Mouse (Mus musculus) lung, adult 18-20 months (tissue): ENCODE results near the gene Epn1.
"Not testable (repeated sequence)": the region's sequence is repeated elsewhere in the genome, so short reads cannot be mapped to it uniquely, and the experiment has no call there.

Experiments
- DNase-seq, 2 experiments: peaks; one replicate each; pipeline ENCODE4 v3.0.0; 2022; ENCODE audit warnings: mixed read lengths in 2 of 2

Epn1 gene

GRCm38 (mm10) chr7:5059421-5059820 lies 20.6 kb upstream of the Epn1 start:
- no peak for DNase-seq

GRCm38 (mm10) chr7:5060239-5060731 lies 19.8 kb upstream of the Epn1 start:
- DNase-seq = peak; percentile 81 to 86

- peak; percentile 97 to 98 for DNase-seq
These were observed 18.9 kb upstream of the Epn1 start for GRCm38 (mm10) chr7:5060944-5061773.

GRCm38 (mm10) chr7:5061774-5062359 lies 18.2 kb upstream of the Epn1 start, which contains the start of gene U2af2:
TSS of gene U2af2 (plus strand) at chr7:5062143.
- DNase-seq = peak; percentile 92 to 93

- DNase-seq = peak in 1 of 2 experiments; percentile 73
These were observed 17.6 kb upstream of the Epn1 start for GRCm38 (mm10) chr7:5062360-5063001.

- no peak for DNase-seq
These were observed 15.1 kb upstream of the Epn1 start for GRCm38 (mm10) chr7:5064886-5065285.

- no peak for DNase-seq
These were observed 6.4 kb upstream of the Epn1 start for GRCm38 (mm10) chr7:5073586-5073985.

GRCm38 (mm10) chr7:5074984-5075383 lies 5.1 kb upstream of the Epn1 start:
- no peak for DNase-seq

- DNase-seq = no peak
These were observed 3.1 kb upstream of the Epn1 start for GRCm38 (mm10) chr7:5076931-5077330.

GRCm38 (mm10) chr7:5079365-5080009 lies 548 bp upstream of the Epn1 start:
- not testable (repeated sequence) for DNase-seq

GRCm38 (mm10) chr7:5080815-5081214 lies 780 bp downstream of the Epn1 start:
- no peak for DNase-seq

GRCm38 (mm10) chr7:5081241-5081640 lies 1.2 kb downstream of the Epn1 start:
- no peak for DNase-seq

- no peak for DNase-seq
These were observed 1.9 kb downstream of the Epn1 start for GRCm38 (mm10) chr7:5081939-5082338.

- DNase-seq = peak in 1 of 2 experiments; percentile 23
These were observed 3.5 kb downstream of the Epn1 start for GRCm38 (mm10) chr7:5083325-5084105.

- no peak for DNase-seq
These were observed 5.5 kb downstream of the Epn1 start for GRCm38 (mm10) chr7:5085512-5085911.

GRCm38 (mm10) chr7:5086921-5087440 lies 6.9 kb downstream of the Epn1 start:
- no peak for DNase-seq

GRCm38 (mm10) chr7:5087886-5088285 lies 7.9 kb downstream of the Epn1 start:
- no peak for DNase-seq

GRCm38 (mm10) chr7:5089853-5090252 lies 9.8 kb downstream of the Epn1 start:
- DNase-seq = no peak

- DNase-seq = no peak
These were observed 11.1 kb downstream of the Epn1 start for GRCm38 (mm10) chr7:5091008-5091728.

- no peak for DNase-seq
These were observed 12.3 kb downstream of the Epn1 start for GRCm38 (mm10) chr7:5092381-5092780.

GRCm38 (mm10) chr7:5092831-5093510 lies 12.9 kb downstream of the Epn1 start:
- no peak for DNase-seq
